Mouse (Mus musculus) MEL (cell line): Measurements from ENCODE around the gene Armc7. TPM values are rescaled to one million over a fixed set of nuclear protein-coding genes. Genes with fewer than 3 reads are reported as not detected.

Source experiments
- DNase-seq: peaks from one replicate; pipeline ENCODE4 v3.0.0; 2011; ENCODE audit warnings: low read depth, low spot score
- H3K27ac ChIP-seq: 2 replicates; pipeline ENCODE4 v1.5.1; 2012; ENCODE audit warnings: low read depth, mild to moderate bottlenecking, control low read depth, low read length, moderate library complexity; ENCODE audit not compliant: control insufficient read depth
- H3K27me3 ChIP-seq, 2 experiments: fragments of 150-350 bp in 1 of 2; sonication (generic) in 1 of 2; 2 replicates each; pipeline ENCODE4 v1.6.1; 2012; ENCODE audit warnings: low read length in 2 of 2, mild to moderate bottlenecking in 2 of 2, improper control_type of control experiment in 1 of 2, moderate library complexity in 1 of 2; ENCODE audit not compliant: insufficient read depth in 2 of 2, control insufficient read depth in 1 of 2
- H3K36me3 ChIP-seq, 2 experiments: 2 replicates each; pipeline ENCODE4 v1.6.1; 2012 to 2014; ENCODE audit warnings: low read length in 2 of 2, improper control_type of control experiment in 1 of 2, inconsistent platforms in 1 of 2, mild to moderate bottlenecking in 1 of 2; ENCODE audit not compliant: insufficient read depth in 2 of 2, control insufficient read depth in 1 of 2
- H3K4me1 ChIP-seq, 2 experiments: fragments of 150-350 bp in 1 of 2; sonication (generic) in 1 of 2; 2 replicates each; pipeline ENCODE4 v1.6.1; 2012; ENCODE audit warnings: low read length in 2 of 2, improper control_type of control experiment in 1 of 2, mild to moderate bottlenecking in 1 of 2; ENCODE audit not compliant: insufficient read depth in 2 of 2, control insufficient read depth in 1 of 2
- H3K4me3 ChIP-seq, 2 experiments: fragments of 150-350 bp in 1 of 2; sonication (generic) in 1 of 2; 2 replicates each; pipeline ENCODE4 v1.5.1; 2012; ENCODE audit warnings: low read depth in 2 of 2, low read length in 2 of 2, mild to moderate bottlenecking in 2 of 2, moderate library complexity in 2 of 2, control low read depth in 1 of 2, improper control_type of control experiment in 1 of 2; ENCODE audit not compliant: control insufficient read depth in 1 of 2, insufficient read depth in 1 of 2
- H3K79me2 ChIP-seq: 2 replicates; pipeline ENCODE4 v1.6.1; 2012; ENCODE audit warnings: mild to moderate bottlenecking, low read length, moderate library complexity; ENCODE audit not compliant: control insufficient read depth, poor library complexity, insufficient read depth
- H3K9ac ChIP-seq: 2 replicates; pipeline ENCODE4 v1.6.1; 2012; ENCODE audit warnings: low read depth, mild to moderate bottlenecking, control low read depth, low read length, moderate library complexity; ENCODE audit not compliant: control insufficient read depth, poor library complexity, severe bottlenecking
- H3K9me3 ChIP-seq: fragments of 150-350 bp; sonication (generic); replicated peaks from 2 replicates; pipeline ENCODE4 v1.6.1; 2012; ENCODE audit warnings: mild to moderate bottlenecking, low read length, improper control_type of control experiment, moderate library complexity; ENCODE audit not compliant: insufficient read depth
- BHLHE40 ChIP-seq: IDR thresholded peaks from 2 replicates; pipeline ENCODE4 v1.6.1; 2012; ENCODE audit warnings: low read depth, mild to moderate bottlenecking, inconsistent platforms, low read length, improper control_type of control experiment, borderline replicate concordance
- CHD1 ChIP-seq: IDR thresholded peaks from 2 replicates; pipeline ENCODE4 v1.6.1; 2012; ENCODE audit warnings: low read depth, mild to moderate bottlenecking, inconsistent platforms, low read length, improper control_type of control experiment
- CHD2 ChIP-seq: IDR thresholded peaks from 2 replicates; pipeline ENCODE4 v1.6.1; 2011; ENCODE audit warnings: low read length, improper control_type of control experiment
- CTCF ChIP-seq, 3 experiments: IDR thresholded peaks in 2 of 3; conservative IDR thresholded peaks in 1 of 3; 2 replicates each; pipeline ENCODE4 v1.5.1; 2011 to 2012; ENCODE audit warnings: low read length in 3 of 3, low read depth in 2 of 3, mild to moderate bottlenecking in 2 of 3, improper control_type of control experiment in 1 of 3, inconsistent platforms in 1 of 3, mixed read lengths in 1 of 3, moderate library complexity in 1 of 3; ENCODE audit not compliant: control insufficient read depth in 1 of 3, insufficient read depth in 1 of 3, poor library complexity in 1 of 3, severe bottlenecking in 1 of 3
- E2F4 ChIP-seq: IDR thresholded peaks from 2 replicates; pipeline ENCODE4 v1.6.1; 2011; ENCODE audit warnings: low read depth, low read length, improper control_type of control experiment, borderline replicate concordance
- ELF1 ChIP-seq: IDR thresholded peaks from 2 replicates; pipeline ENCODE4 v1.6.1; 2014; ENCODE audit warnings: low read depth, mild to moderate bottlenecking, inconsistent platforms, low read length, improper control_type of control experiment, moderate library complexity
- EP300 ChIP-seq, 2 experiments: IDR thresholded peaks; 2 replicates each; pipeline ENCODE4 v1.6.1; 2011; ENCODE audit warnings: improper control_type of control experiment in 2 of 2, low read length in 2 of 2, low read depth in 1 of 2, mild to moderate bottlenecking in 1 of 2
- ETS1 ChIP-seq: IDR thresholded peaks from 2 replicates; pipeline ENCODE4 v1.6.1; 2012; ENCODE audit warnings: low read depth, mild to moderate bottlenecking, inconsistent platforms, low read length, improper control_type of control experiment, moderate library complexity
- GABPA ChIP-seq: IDR thresholded peaks from 2 replicates; pipeline ENCODE4 v1.6.1; 2012; ENCODE audit warnings: low read depth, mild to moderate bottlenecking, inconsistent platforms, low read length, improper control_type of control experiment, moderate library complexity
- GATA1 ChIP-seq: IDR thresholded peaks from 2 replicates; pipeline ENCODE4 v1.6.1; 2011; ENCODE audit warnings: low read depth, low read length, improper control_type of control experiment
- HCFC1 ChIP-seq: IDR thresholded peaks from 2 replicates; pipeline ENCODE4 v1.6.1; 2012; ENCODE audit warnings: low read depth, mild to moderate bottlenecking, inconsistent platforms, low read length, improper control_type of control experiment, moderate library complexity
- KAT2A ChIP-seq: conservative IDR thresholded peaks from 2 replicates; pipeline ENCODE4 v1.6.1; 2012; ENCODE audit warnings: low read depth, low read length, improper control_type of control experiment, inconsistent platforms
- MAFK ChIP-seq: IDR thresholded peaks from 2 replicates; pipeline ENCODE4 v1.6.1; 2011; ENCODE audit warnings: low read depth, mild to moderate bottlenecking, low read length, improper control_type of control experiment, borderline replicate concordance
- MAX ChIP-seq: IDR thresholded peaks from 2 replicates; pipeline ENCODE4 v1.6.1; 2011; ENCODE audit warnings: low read length, improper control_type of control experiment
- MAZ ChIP-seq: IDR thresholded peaks from 2 replicates; pipeline ENCODE4 v1.6.1; 2012; ENCODE audit warnings: low read depth, mild to moderate bottlenecking, inconsistent platforms, low read length, improper control_type of control experiment
- MEF2A ChIP-seq: IDR thresholded peaks from 2 replicates; pipeline ENCODE4 v1.6.1; 2014; ENCODE audit warnings: low read depth, mild to moderate bottlenecking, inconsistent platforms, low read length, improper control_type of control experiment; ENCODE audit not compliant: poor library complexity, insufficient replicate concordance, severe bottlenecking; ENCODE audit errors: extremely low read depth
- MXI1 ChIP-seq: IDR thresholded peaks from 2 replicates; pipeline ENCODE4 v1.6.1; 2011; ENCODE audit warnings: mild to moderate bottlenecking, low read depth, low read length, improper control_type of control experiment
- MYB ChIP-seq: IDR thresholded peaks from 2 replicates; pipeline ENCODE4 v1.6.1; 2011; ENCODE audit warnings: mild to moderate bottlenecking, low read depth, low read length, improper control_type of control experiment
- MYC ChIP-seq: IDR thresholded peaks from 2 replicates; pipeline ENCODE4 v1.6.1; 2011; ENCODE audit warnings: low read depth, mild to moderate bottlenecking, low read length, improper control_type of control experiment, moderate library complexity
- NELFE ChIP-seq: IDR thresholded peaks from 2 replicates; pipeline ENCODE4 v1.6.1; 2011; ENCODE audit warnings: low read depth, low read length, improper control_type of control experiment
- NRF1 ChIP-seq: IDR thresholded peaks from 2 replicates; pipeline ENCODE4 v1.6.1; 2014; ENCODE audit warnings: low read depth, mild to moderate bottlenecking, inconsistent platforms, low read length, improper control_type of control experiment, moderate library complexity; ENCODE audit not compliant: poor library complexity, insufficient read depth, severe bottlenecking
- POLR2A ChIP-seq, 2 experiments: IDR thresholded peaks; 2 replicates each; pipeline ENCODE4 v1.6.1; 2011 to 2012; ENCODE audit warnings: low read length in 2 of 2, mild to moderate bottlenecking in 2 of 2, control low read depth in 1 of 2, improper control_type of control experiment in 1 of 2, low read depth in 1 of 2, moderate library complexity in 1 of 2; ENCODE audit not compliant: control insufficient read depth in 1 of 2, insufficient read depth in 1 of 2, poor library complexity in 1 of 2
- POLR2AphosphoS2 ChIP-seq: IDR thresholded peaks from 2 replicates; pipeline ENCODE4 v1.6.1; 2011; ENCODE audit warnings: low read length, improper control_type of control experiment
- POLR2AphosphoS5 ChIP-seq: IDR thresholded peaks from 2 replicates; pipeline ENCODE4 v1.6.1; 2012; ENCODE audit warnings: low read depth, borderline replicate concordance, mild to moderate bottlenecking, inconsistent platforms, low read length, moderate library complexity, mixed read lengths
- RAD21 ChIP-seq: IDR thresholded peaks from 2 replicates; pipeline ENCODE4 v1.6.1; 2011; ENCODE audit warnings: mild to moderate bottlenecking, low read depth, low read length, improper control_type of control experiment
- RCOR1 ChIP-seq: IDR thresholded peaks from 2 replicates; pipeline ENCODE4 v1.6.1; 2012; ENCODE audit warnings: low read depth, mild to moderate bottlenecking, inconsistent platforms, low read length, improper control_type of control experiment
- SIN3A ChIP-seq: IDR thresholded peaks from 2 replicates; pipeline ENCODE4 v1.6.1; 2012; ENCODE audit warnings: low read length, improper control_type of control experiment, inconsistent platforms
- SMC3 ChIP-seq: IDR thresholded peaks from 2 replicates; pipeline ENCODE4 v1.6.1; 2011; ENCODE audit warnings: low read depth, low read length, improper control_type of control experiment
- TAL1 ChIP-seq: IDR thresholded peaks from 2 replicates; pipeline ENCODE4 v1.6.1; 2012; ENCODE audit warnings: mild to moderate bottlenecking, inconsistent platforms, low read length, moderate library complexity, mixed read lengths
- TBP ChIP-seq: IDR thresholded peaks from 2 replicates; pipeline ENCODE4 v1.8.0; 2011; ENCODE audit warnings: low read depth, low read length, improper control_type of control experiment
- UBTF ChIP-seq: IDR thresholded peaks from 2 replicates; pipeline ENCODE4 v1.6.1; 2012; ENCODE audit warnings: low read depth, mild to moderate bottlenecking, inconsistent platforms, low read length, improper control_type of control experiment, moderate library complexity, borderline replicate concordance; ENCODE audit not compliant: insufficient read depth
- USF1 ChIP-seq: IDR thresholded peaks from 2 replicates; pipeline ENCODE4 v1.6.1; 2014; ENCODE audit warnings: low read depth, mild to moderate bottlenecking, inconsistent platforms, low read length, improper control_type of control experiment, moderate library complexity
- USF2 ChIP-seq, 2 experiments: IDR thresholded peaks; 2 replicates each; pipeline ENCODE4 v1.6.1; 2011 to 2012; ENCODE audit warnings: improper control_type of control experiment in 2 of 2, low read length in 2 of 2, borderline replicate concordance in 1 of 2, inconsistent platforms in 1 of 2, low read depth in 1 of 2, mild to moderate bottlenecking in 1 of 2; ENCODE audit not compliant: insufficient read depth in 1 of 2
- ZC3H11A ChIP-seq: IDR thresholded peaks from 2 replicates; pipeline ENCODE4 v1.6.1; 2012; ENCODE audit warnings: low read depth, mild to moderate bottlenecking, inconsistent platforms, low read length, improper control_type of control experiment
- ZMIZ1 ChIP-seq: IDR thresholded peaks from 2 replicates; pipeline ENCODE4 v1.6.1; 2012; ENCODE audit warnings: low read depth, mild to moderate bottlenecking, inconsistent platforms, low read length, improper control_type of control experiment, moderate library complexity
- ZNF384 ChIP-seq: IDR thresholded peaks from 2 replicates; pipeline ENCODE4 v1.6.1; 2012; ENCODE audit warnings: low read depth, mild to moderate bottlenecking, inconsistent platforms, low read length, improper control_type of control experiment
- polyA plus RNA-seq, 2 experiments: library from polyadenylated mRNA; stranded (reverse) in 1 of 2; unstranded in 1 of 2; fragments of >175 nt in 1 of 2; fragments of >200 nt in 1 of 2; gene quantifications; 2 replicates each; pipeline versions ENCODE4 v1.2.1 to v1.2.4; 2012; ENCODE audit warnings: low replicate concordance in 2 of 2, low read depth in 1 of 2; ENCODE audit not compliant: insufficient read length in 2 of 2, insufficient read depth in 1 of 2, missing spikeins in 1 of 2
- total RNA-seq: library from RNA; depleted of rRNA; stranded (reverse); fragments of 300-350 nt; gene quantifications from 2 replicates; pipeline ENCODE4 v1.2.3, GENCODE M21; 2012

Gene Armc7
- total and polyA plus RNA-seq, 3 experiments: 9.1 to 13.1 TPM; not detected in 1

DNA sequence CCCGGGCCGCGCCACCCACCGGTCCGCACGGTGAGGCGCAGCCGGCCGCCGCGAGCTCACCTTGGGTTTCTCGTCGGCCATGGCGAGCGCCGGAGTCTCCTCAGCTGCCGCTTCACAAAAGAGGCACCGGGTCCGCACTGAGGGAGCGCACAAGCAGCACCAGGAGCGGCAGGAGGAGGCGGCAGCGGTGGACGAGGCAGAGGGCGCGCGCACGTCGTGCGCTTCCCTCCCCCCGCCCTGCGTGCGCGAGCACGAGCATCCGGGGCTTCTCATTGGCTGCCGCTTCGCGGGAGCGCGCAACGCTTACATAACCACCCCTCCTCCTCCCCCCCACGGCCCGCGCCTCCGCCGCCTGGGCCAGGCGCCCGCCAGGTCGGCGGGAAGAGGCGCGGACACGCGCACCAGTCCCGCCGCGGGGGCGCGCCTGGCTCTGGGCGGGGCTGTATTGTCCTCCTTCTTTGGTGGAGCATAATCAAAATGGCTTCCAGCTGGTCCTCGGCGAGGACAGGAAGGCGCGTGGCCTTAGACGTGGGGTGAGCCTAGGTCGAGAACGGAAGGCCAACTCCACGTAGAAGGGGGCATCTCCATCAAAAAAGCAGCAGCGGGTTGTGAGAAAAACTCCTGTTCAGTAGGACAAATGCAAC, 60.7 kb downstream of the Armc7 start, which contains the start of gene Sumo2:
Gene Sumo2, minus strand, starts transcription at position 239 of the 644 bp plus-strand sequence.
- no peaks in the 10 kb centered on the region for H3K9me3 ChIP-seq
- peaks cover 48% of the 10 kb centered on the region for H3K79me2 ChIP-seq
- H3K4me3 ChIP-seq: peak within 1 kb of the TSS; percentile 89 to 94
- H3K27me3 ChIP-seq: no peaks in the 10 kb centered on the region
- H3K9ac ChIP-seq: peak within 1 kb of the TSS; percentile 81
- H3K27ac ChIP-seq: peak within 1 kb of the TSS; percentile 92
- peak; percentile 99 for DNase-seq
- H3K36me3 ChIP-seq: peaks cover 33 to 45% of the 10 kb centered on the region in 2 experiments
- H3K4me1 ChIP-seq: peaks cover 9 to 27% of the 10 kb centered on the region in 2 experiments
- no peak; the same call in 1 of the 2 replicates for TF ChIP-seq KAT2A
- no peak for TF ChIP-seq ZNF384
- no peak for TF ChIP-seq GABPA
- TF ChIP-seq CTCF (IDR thresholded peaks at IDR 0.05 in 2 of 3, conservative IDR thresholded peaks at IDR 0.05 in 1 of 3; ENCODE audit: control insufficient read depth in 1 of 3, insufficient read depth in 1 of 3, low read depth in 2 of 3, low read length in 3 of 3, poor library complexity in 1 of 3, severe bottlenecking in 1 of 3): no peak
- no peak for TF ChIP-seq SMC3
- no peak for TF ChIP-seq MYB
- TF ChIP-seq SIN3A: peak; percentile 81
- TF ChIP-seq NELFE: peak; percentile 87
- TF ChIP-seq HCFC1: peak; percentile 76
- TF ChIP-seq MAZ: peak; percentile 99
- no peak for TF ChIP-seq ZC3H11A
- TF ChIP-seq UBTF: no peak
- TF ChIP-seq POLR2A (IDR thresholded peaks at IDR 0.05; ENCODE audit: control insufficient read depth in 1 of 2, insufficient read depth in 1 of 2, low read depth in 1 of 2, low read length in 2 of 2, poor library complexity in 1 of 2): peak; percentile 82 to 87
- no peak for TF ChIP-seq GATA1
- TF ChIP-seq MAX: peak; percentile 88
- no peak; the same call in 1 of the 2 replicates for TF ChIP-seq POLR2AphosphoS5
- TF ChIP-seq NRF1: peak; percentile 45; the same call in 1 of the 2 replicates
- no peak for TF ChIP-seq MAFK
- TF ChIP-seq EP300 (IDR thresholded peaks at IDR 0.05; ENCODE audit: low read depth in 1 of 2, low read length in 2 of 2): no peak; a peak in 1 of 4 replicates
- no peak for TF ChIP-seq BHLHE40
- no peak for TF ChIP-seq TAL1
- TF ChIP-seq MEF2A: no peak
- TF ChIP-seq CHD1: no peak
- no peak for TF ChIP-seq RAD21
- peak; percentile 87 for TF ChIP-seq E2F4
- TF ChIP-seq CHD2: no peak
- TF ChIP-seq MXI1: peak; percentile 57; the same call in 1 of the 2 replicates
- 0 out of 2 replicates have a peak, but pooled peaks have one; percentile 38 for TF ChIP-seq ELF1
- TF ChIP-seq ZMIZ1: peak; percentile 88
- TF ChIP-seq MYC: peak; percentile 79; the same call in 1 of the 2 replicates
- TF ChIP-seq POLR2AphosphoS2: peak; percentile 77; the same call in 1 of the 2 replicates
- TF ChIP-seq ETS1: peak; percentile 14; the same call in 1 of the 2 replicates
- no peak for TF ChIP-seq USF1
- no peak for TF ChIP-seq USF2 (IDR thresholded peaks at IDR 0.05; ENCODE audit: borderline replicate concordance in 1 of 2, insufficient read depth in 1 of 2, low read depth in 1 of 2, low read length in 2 of 2)
- peak; percentile 66 for TF ChIP-seq TBP
- no peak for TF ChIP-seq RCOR1
